Mouse (Mus musculus) G1E (cell line): ENCODE measurements at regions not wholly inside any gene's neighbourhood (a gene's known extent, or its start where the extent isn't known, plus 50 kb on each side); places are given as distances from the start of the nearest gene placed in this dataset.

Source experiments
- ATAC-seq: 2 replicates; pipeline ENCODE4 v1.8.0; 2016; ENCODE audit warnings: mild to moderate bottlenecking; ENCODE audit not compliant: insufficient number of reproducible peaks, poor library complexity, low FRiP score, severe bottlenecking; ENCODE audit errors: extremely low read depth
- DNase-seq: peaks from one replicate; pipeline ENCODE4 v3.0.0; 2012; ENCODE audit warnings: low spot score
- H3K27me3 ChIP-seq: 2 replicates; pipeline ENCODE4 v1.6.1; 2012; ENCODE audit warnings: mild to moderate bottlenecking, low read length, inconsistent platforms; ENCODE audit not compliant: insufficient read depth
- H3K36me3 ChIP-seq: replicated peaks from 2 replicates; pipeline ENCODE3; 2012; ENCODE audit warnings: mild to moderate bottlenecking, inconsistent platforms
- H3K4me1 ChIP-seq: 2 replicates; pipeline ENCODE4 v1.6.1; 2012; ENCODE audit warnings: low read depth, low read length, inconsistent platforms, mixed read lengths; ENCODE audit not compliant: insufficient read depth
- H3K4me3 ChIP-seq: 2 replicates; pipeline ENCODE4 v1.5.1; 2012; ENCODE audit warnings: low read depth, mild to moderate bottlenecking, inconsistent platforms, low read length, moderate library complexity, mixed read lengths
- H3K9me3 ChIP-seq: replicated peaks from 2 replicates; pipeline ENCODE4 v1.6.1; 2012; ENCODE audit warnings: inconsistent platforms
- CTCF ChIP-seq: IDR thresholded peaks from 2 replicates; pipeline ENCODE4 v1.5.1; 2012; ENCODE audit warnings: low read depth, low read length, inconsistent platforms, mixed read lengths
- GATA1 ChIP-seq: IDR thresholded peaks from 2 replicates; pipeline ENCODE4 v1.6.1; 2012; ENCODE audit warnings: borderline replicate concordance, low read length, inconsistent platforms, mixed read lengths
- GATA2 ChIP-seq: IDR thresholded peaks from 2 replicates; pipeline ENCODE4 v1.6.1; 2012; ENCODE audit warnings: low read depth, low read length, inconsistent platforms, borderline replicate concordance
- POLR2AphosphoS5 ChIP-seq: IDR thresholded peaks from 2 replicates; pipeline ENCODE4 v1.6.1; 2012; ENCODE audit warnings: low read depth, low read length, inconsistent platforms; ENCODE audit not compliant: insufficient replicate concordance
- TAL1 ChIP-seq: conservative IDR thresholded peaks from 2 replicates; pipeline ENCODE4 v1.6.1; 2012; ENCODE audit warnings: low read depth, low read length, inconsistent platforms, mixed read lengths

- no peak for TF ChIP-seq GATA2
- TF ChIP-seq TAL1: no peak
- no peak for TF ChIP-seq CTCF
- no peak for TF ChIP-seq GATA1
- TF ChIP-seq POLR2AphosphoS5: no peak
- Histone ChIP-seq H3K4me1 (no peaks in the 10 kb centered on the region), H3K27me3 (no peaks in the 10 kb centered on the region), H3K4me3 (no peak overlapping the region), H3K36me3 (no peaks in the 10 kb centered on the region), H3K9me3 (peaks cover 64% of the 10 kb centered on the region)
- no peak for ATAC-seq
- no peak for DNase-seq
Measured at GRCm38 (mm10) chr12:25382961-25383360, 286.0 kb upstream of the Id2 start.

- no peak for ATAC-seq
- no peak for DNase-seq
- peaks cover 62% of the 10 kb centered on the region for H3K9me3 ChIP-seq
- H3K36me3 ChIP-seq: no peaks in the 10 kb centered on the region
- H3K4me3 ChIP-seq: no peak overlapping the region
- no peaks in the 10 kb centered on the region for H3K27me3 ChIP-seq
- no peak for TF ChIP-seq POLR2AphosphoS5
- TF ChIP-seq GATA2: no peak
- no peak for TF ChIP-seq GATA1
- TF ChIP-seq TAL1: no peak
- no peak for TF ChIP-seq CTCF
- no peaks in the 10 kb centered on the region for H3K4me1 ChIP-seq
Measured at GRCm38 (mm10) chr12:25382475-25382874, 285.5 kb upstream of the Id2 start.

- ATAC-seq: no peak
- H3K36me3 ChIP-seq: no peaks in the 10 kb centered on the region
- TF ChIP-seq POLR2AphosphoS5 (no peak), GATA1 (no peak), TAL1 (no peak), CTCF (no peak), GATA2 (no peak)
- H3K27me3 ChIP-seq: no peaks in the 10 kb centered on the region
- H3K4me3 ChIP-seq: no peak overlapping the region
- no peaks in the 10 kb centered on the region for H3K4me1 ChIP-seq
- peaks cover 60% of the 10 kb centered on the region for H3K9me3 ChIP-seq
- DNase-seq: no peak
Measured at GRCm38 (mm10) chr12:25381619-25382018, 284.7 kb upstream of the Id2 start.

- DNase-seq: no peak
- TF ChIP-seq POLR2AphosphoS5 (no peak), CTCF (no peak), GATA1 (no peak), TAL1 (no peak), GATA2 (no peak)
- Histone ChIP-seq H3K27me3 (no peaks in the 10 kb centered on the region), H3K9me3 (peaks cover 66% of the 10 kb centered on the region), H3K4me1 (no peaks in the 10 kb centered on the region), H3K36me3 (no peaks in the 10 kb centered on the region), H3K4me3 (no peak overlapping the region)
- ATAC-seq: no peak
Measured at GRCm38 (mm10) chr12:25379996-25380395, 283.1 kb upstream of the Id2 start.

GRCm38 (mm10) chr12:25379016-25379415 lies 282.1 kb upstream of the Id2 start:
- Histone ChIP-seq H3K9me3 (peaks cover 70% of the 10 kb centered on the region), H3K4me3 (no peak overlapping the region), H3K27me3 (no peaks in the 10 kb centered on the region), H3K4me1 (no peaks in the 10 kb centered on the region), H3K36me3 (no peaks in the 10 kb centered on the region)
- DNase-seq: no peak
- no peak for TF ChIP-seq CTCF
- TF ChIP-seq POLR2AphosphoS5: no peak
- TF ChIP-seq GATA2: no peak
- no peak for TF ChIP-seq TAL1
- no peak for TF ChIP-seq GATA1
- no peak for ATAC-seq

GRCm38 (mm10) chr12:25378036-25378645 lies 281.2 kb upstream of the Id2 start:
- Histone ChIP-seq H3K27me3 (no peaks in the 10 kb centered on the region), H3K4me3 (no peak overlapping the region), H3K36me3 (no peaks in the 10 kb centered on the region), H3K4me1 (no peaks in the 10 kb centered on the region), H3K9me3 (peaks cover 65% of the 10 kb centered on the region)
- DNase-seq (no peak), ATAC-seq (no peak)
- no peak for TF ChIP-seq CTCF
- no peak for TF ChIP-seq TAL1
- TF ChIP-seq GATA1: no peak
- no peak for TF ChIP-seq GATA2
- no peak for TF ChIP-seq POLR2AphosphoS5

- DNase-seq (no peak), ATAC-seq (no peak)
- Histone ChIP-seq H3K36me3 (no peaks in the 10 kb centered on the region), H3K4me1 (no peaks in the 10 kb centered on the region), H3K4me3 (no peak overlapping the region), H3K27me3 (no peaks in the 10 kb centered on the region), H3K9me3 (peaks cover 55% of the 10 kb centered on the region)
- no peak for TF ChIP-seq CTCF
- TF ChIP-seq GATA2: no peak
- TF ChIP-seq POLR2AphosphoS5: no peak
- no peak for TF ChIP-seq GATA1
- TF ChIP-seq TAL1: no peak
Measured at GRCm38 (mm10) chr12:25376451-25376850, 279.5 kb upstream of the Id2 start.
